Mouse (Mus musculus): ENCODE data around the gene Csf3r. TPM values are rescaled to one million over a fixed set of nuclear protein-coding genes. Genes with fewer than 3 reads are reported as not detected.

The Csf3r gene
- polyA plus RNA-seq, 1 experiment: 2.1 TPM

DNA sequence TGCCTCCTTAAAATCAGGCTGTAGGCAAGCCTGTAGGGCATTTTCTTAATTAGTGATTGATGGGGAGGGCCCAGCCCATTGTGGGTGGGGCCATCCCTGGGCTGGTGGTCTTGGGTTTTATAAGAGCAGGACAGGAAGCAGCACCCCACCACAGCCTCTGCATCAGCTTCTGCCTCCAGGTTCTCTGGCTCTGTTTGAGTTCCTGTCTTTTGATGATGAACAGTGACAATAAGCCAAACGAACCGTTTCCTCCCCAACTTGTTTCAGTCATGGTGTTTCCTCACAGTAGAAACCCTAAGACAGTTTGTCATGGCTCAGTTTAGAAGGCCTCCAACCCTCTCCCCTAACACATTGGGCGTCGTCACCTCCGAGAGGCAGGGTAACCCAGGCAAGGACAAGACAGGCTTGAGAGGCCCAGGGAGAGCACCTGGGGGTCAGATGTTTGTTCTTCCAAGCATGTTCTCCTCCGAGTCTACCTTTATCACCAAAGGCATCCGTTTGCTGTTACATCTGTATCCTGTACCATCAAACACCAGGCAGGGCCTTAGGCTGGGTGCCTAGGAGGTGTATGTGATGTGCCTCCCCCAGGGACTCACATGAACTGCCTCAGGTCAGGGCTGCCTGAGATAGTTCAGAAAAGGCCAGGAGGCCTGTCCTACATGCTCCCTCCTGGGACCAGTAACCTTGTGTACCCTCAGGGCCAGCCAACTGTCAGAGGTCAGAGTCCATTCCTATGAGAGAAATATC lies 65.9 kb downstream of the Csf3r start:
- no peak overlapping the region for H3K4me3 ChIP-seq (ENCODE audit: low read depth, low read length)
- WGBS: 65% methylated on average over 7 of the region's 7 CpGs
- peaks cover 6% of the 10 kb centered on the region; the same call in 1 of the 2 replicates for H3K4me1 ChIP-seq (ENCODE audit: control insufficient read depth, insufficient read depth, insufficient read length, low read length)
- TF ChIP-seq CTCF (IDR thresholded peaks at IDR 0.05; ENCODE audit: extremely low read depth, insufficient read length, insufficient replicate concordance, low read depth, low read length) (no peak), POLR2A (IDR thresholded peaks at IDR 0.05; ENCODE audit: low read depth, low read length) (no peak)
- H3K27me3 ChIP-seq (ENCODE audit: control insufficient read depth, insufficient read depth, low read length): no peaks in the 10 kb centered on the region
- H3K36me3 ChIP-seq (ENCODE audit: control insufficient read depth, insufficient read depth, low read length): no peaks in the 10 kb centered on the region
- H3K27ac ChIP-seq (ENCODE audit: insufficient read depth, low read depth, low read length): no peak overlapping the region

DNA sequence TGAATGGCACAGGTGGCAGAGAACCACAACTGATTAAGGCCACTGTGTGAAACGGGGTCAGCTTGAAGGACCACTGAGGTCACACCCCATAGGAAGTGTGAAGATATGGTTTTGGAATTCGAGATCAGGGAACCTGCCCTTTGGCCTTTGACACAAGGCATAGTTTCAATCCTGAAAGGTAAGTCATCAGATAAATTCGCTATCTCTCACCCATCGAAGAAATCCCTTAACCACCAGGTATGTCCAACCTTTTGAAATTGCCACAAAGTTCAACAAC lies 66.4 kb downstream of the Csf3r start:
- H3K27me3 ChIP-seq (ENCODE audit: control insufficient read depth, insufficient read depth, low read length): no peaks in the 10 kb centered on the region
- no peak overlapping the region for H3K27ac ChIP-seq (ENCODE audit: insufficient read depth, low read depth, low read length)
- no peak overlapping the region for H3K4me3 ChIP-seq (ENCODE audit: low read depth, low read length)
- TF ChIP-seq POLR2A (IDR thresholded peaks at IDR 0.05; ENCODE audit: low read depth, low read length): no peak
- no peak for TF ChIP-seq CTCF (IDR thresholded peaks at IDR 0.05; ENCODE audit: extremely low read depth, insufficient read length, insufficient replicate concordance, low read depth, low read length)
- no peaks in the 10 kb centered on the region for H3K36me3 ChIP-seq (ENCODE audit: control insufficient read depth, insufficient read depth, low read length)
- H3K4me1 ChIP-seq (ENCODE audit: control insufficient read depth, insufficient read depth, insufficient read length, low read length): peaks cover 6% of the 10 kb centered on the region; the same call in 1 of the 2 replicates
- WGBS: 31% methylated on average over 4 of the region's 4 CpGs

DNA sequence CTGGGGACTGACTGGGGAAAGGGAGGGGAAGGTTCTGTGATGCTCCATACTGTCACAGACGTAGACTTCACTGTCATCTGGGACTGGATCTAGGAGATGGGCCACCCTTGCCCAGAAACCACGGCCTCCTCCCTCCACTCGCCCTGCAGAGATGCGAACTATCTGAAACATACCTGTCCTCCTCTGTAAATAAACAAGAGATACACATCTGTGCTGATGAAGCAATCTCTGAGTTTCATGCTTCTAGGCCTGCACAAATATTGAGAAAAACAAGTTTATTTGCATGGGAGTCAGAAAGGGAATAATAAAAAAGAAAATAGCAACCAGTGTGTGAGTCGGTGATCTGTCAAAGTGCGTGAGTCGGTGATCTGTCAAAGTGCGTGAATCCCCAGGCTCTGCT lies 67.5 kb downstream of the Csf3r start:
- TF ChIP-seq CTCF (IDR thresholded peaks at IDR 0.05; ENCODE audit: extremely low read depth, insufficient read length, insufficient replicate concordance, low read depth, low read length): no peak

More for the DNA sequence above, 67.5 kb downstream of the Csf3r start:
- Histone ChIP-seq H3K4me1 (ENCODE audit: control insufficient read depth, insufficient read depth, insufficient read length, low read length) (peaks cover 7% of the 10 kb centered on the region; the same call in 1 of the 2 replicates), H3K27ac (ENCODE audit: insufficient read depth, low read depth, low read length) (no peak overlapping the region), H3K27me3 (ENCODE audit: control insufficient read depth, insufficient read depth, low read length) (no peaks in the 10 kb centered on the region), H3K4me3 (ENCODE audit: low read depth, low read length) (no peak overlapping the region), H3K36me3 (ENCODE audit: control insufficient read depth, insufficient read depth, low read length) (no peaks in the 10 kb centered on the region)
- WGBS: 83% methylated on average over 8 of the region's 8 CpGs

Other genes with a start within 250 kb of the Csf3r start
- gene Mrps15, start 22.4 kb downstream of the Csf3r start, polyA plus RNA-seq (2012; rRNA removed): 130 and 204 TPM in 2 replicates
- 0.37 and 1.6 TPM in 2 replicates for gene Oscp1, start 34.0 kb downstream of the Csf3r start, polyA plus RNA-seq (2012; rRNA removed)
- gene Lsm10, start 72.1 kb downstream of the Csf3r start, polyA plus RNA-seq (2012; rRNA removed): 10.7 and 13.3 TPM in 2 replicates
- gene Stk40, start 79.4 kb downstream of the Csf3r start, polyA plus RNA-seq (2012; rRNA removed): 14.5 and 24.0 TPM in 2 replicates
- 45.0 and 54.3 TPM in 2 replicates for gene Eva1b, start 123.2 kb downstream of the Csf3r start, polyA plus RNA-seq (2012; rRNA removed)
- gene Sh3d21, start 138.9 kb downstream of the Csf3r start, polyA plus RNA-seq (2012; rRNA removed): 5.2 and 6.5 TPM in 2 replicates
- 10.0 and 22.1 TPM in 2 replicates for gene Thrap3, start 178.2 kb downstream of the Csf3r start, polyA plus RNA-seq (2012; rRNA removed)
- gene Map7d1, start 231.8 kb downstream of the Csf3r start, polyA plus RNA-seq (2012; rRNA removed): 40.2 and 47.3 TPM in 2 replicates
- 12.6 and 21.4 TPM in 2 replicates for gene Trappc3, start 237.8 kb downstream of the Csf3r start, polyA plus RNA-seq (2012; rRNA removed)